Mouse (Mus musculus) cerebellum, postnatal 25 days (tissue): Measurements from ENCODE around the gene Maip1.
A peak's percentile ranks its signal among the peaks of the same experiment; 100 is the strongest.

Experiments used
- DNase-seq, 2 experiments: peaks; one replicate each; pipeline ENCODE4 v3.0.0; 2021; ENCODE audit warnings: mixed read lengths in 2 of 2

The Maip1 gene

DNA sequence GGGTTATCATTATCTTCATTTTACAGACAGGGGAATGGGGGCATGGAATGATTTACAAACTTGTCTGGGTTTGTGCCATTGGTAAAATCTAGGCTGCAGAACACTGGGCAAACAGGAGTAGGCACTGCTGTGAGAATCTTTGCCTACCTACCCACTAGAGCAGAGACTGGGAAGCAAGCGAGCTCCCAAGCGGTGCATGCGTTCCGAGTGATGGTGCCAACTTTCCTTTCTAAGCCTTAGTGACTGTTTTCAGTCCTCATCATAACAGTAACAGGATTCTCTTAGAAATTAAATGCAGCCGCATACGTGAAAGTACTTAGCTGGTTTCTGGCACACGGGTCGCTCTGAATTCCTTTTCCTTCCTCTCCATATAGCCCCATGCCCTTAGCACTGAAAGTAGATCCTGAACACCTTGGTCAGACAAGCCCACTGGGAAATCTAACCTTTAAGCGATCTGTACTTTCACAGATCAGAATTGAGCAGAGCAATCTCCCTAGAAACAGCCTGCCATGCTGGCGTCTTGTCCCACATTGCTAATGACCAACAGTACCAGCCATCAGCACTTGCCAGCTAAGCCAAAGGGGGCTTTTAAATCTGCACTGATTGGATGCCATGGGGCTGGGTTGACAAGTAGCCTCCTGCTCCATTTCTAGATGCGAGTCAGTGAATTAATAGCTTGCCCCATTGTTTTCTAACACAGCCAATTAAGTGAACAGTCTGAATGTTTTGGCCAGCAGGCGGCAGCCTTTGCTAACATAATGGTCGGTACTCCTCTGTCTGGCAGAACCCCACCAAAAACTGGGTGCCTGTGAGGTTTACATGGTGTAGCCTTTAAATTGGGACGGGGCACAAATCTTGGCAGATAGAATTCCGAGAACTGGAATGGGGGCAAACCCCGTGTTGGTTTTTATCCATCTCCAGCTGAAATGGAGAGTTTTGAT lies 22.5 kb downstream of the Maip1 start:
- DNase-seq, result peak; percentile 91 to 94

DNA sequence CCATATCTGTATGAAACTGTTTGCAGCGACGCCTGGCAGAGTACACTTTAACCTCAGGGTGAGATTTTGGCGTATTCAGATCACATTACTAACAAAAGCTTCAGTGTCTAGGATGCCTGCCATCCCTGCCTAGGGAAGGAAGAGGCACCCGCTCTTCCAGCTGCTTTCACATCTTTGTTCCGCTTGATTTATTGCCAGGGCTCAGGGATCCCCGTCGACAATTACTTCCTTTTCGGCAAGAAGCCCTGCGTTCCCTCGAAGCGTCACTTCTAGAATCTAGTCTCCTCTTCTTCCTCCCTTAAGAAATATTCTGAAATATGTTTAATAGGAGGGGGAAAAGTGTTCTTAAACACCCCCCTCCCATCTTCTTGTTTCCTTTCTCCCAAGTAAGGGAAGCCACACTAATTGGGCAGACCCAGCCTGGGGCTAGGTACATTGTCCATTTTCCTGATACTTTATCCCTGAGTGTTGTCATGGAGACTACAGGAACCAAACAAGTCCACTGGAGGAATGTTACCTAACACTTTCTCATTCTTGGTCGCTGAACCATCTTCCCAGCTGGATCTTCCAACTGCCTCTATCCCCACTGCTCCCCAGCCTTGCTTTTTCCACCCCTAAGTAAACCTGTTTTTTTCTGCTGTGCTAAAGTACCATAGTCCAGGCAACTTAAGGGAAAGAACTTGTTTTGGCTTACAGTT lies 23.8 kb downstream of the Maip1 start:
- no peak for DNase-seq

DNA sequence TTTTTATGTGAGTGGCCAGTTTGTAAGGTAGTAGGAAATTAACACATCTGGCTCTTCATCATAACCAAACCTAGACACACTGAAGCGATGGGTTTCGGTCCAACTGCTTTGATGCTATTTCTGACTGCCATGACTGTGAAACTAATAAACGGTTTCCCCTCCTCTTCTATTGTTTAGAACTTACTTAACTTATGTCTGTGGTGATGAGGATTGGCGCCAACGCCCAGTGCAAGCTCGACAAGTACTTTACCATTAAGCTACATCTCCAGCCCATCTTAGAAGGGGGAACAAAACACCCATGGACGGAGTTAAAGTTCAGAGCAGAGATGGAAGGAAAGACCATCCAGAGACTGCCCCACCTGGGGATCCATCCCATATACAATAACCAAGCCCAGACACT lies 27.0 kb downstream of the Maip1 start:
- no peak for DNase-seq

DNA sequence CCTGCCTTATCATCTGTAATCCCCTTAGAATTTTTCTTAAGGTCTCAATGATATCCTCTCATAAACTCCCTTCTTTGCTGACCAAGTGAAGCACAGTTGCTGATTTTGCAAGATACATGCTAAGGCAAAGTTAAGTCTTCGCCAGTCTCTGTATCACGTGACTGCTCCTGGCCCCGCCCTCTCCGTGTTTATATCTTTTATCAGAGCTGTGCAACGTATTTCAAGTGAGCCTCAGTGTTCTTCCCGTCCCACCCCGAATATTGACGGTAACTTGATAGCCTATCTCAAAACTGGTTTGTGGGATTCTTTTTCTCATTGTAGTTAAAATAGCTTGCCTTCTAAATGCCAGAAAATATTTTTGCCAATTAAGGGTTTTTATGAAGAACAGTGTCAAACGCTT lies 30.3 kb downstream of the Maip1 start:
- DNase-seq, result peak in 1 of 2 experiments; percentile 26

DNA sequence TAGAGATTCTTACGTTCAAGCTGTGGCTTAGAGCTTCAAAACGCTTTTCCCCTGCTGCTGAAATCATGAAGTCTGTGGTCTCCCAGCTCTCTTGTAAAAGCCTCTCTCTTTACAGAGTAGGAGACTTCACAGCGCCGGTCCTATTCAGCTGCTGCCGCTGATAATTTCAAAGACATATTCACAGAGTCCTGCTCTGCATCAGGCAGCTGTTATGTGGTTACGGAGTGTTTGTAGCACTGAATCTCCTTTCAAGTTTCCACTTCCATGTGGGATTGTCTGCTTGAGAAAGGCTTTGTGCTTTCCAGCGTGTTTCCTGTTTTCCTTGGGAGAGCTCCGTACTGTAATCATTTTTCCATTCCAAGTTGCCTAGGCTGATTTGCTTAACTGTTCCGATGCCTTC lies 30.8 kb downstream of the Maip1 start:
- no peak for DNase-seq

DNA sequence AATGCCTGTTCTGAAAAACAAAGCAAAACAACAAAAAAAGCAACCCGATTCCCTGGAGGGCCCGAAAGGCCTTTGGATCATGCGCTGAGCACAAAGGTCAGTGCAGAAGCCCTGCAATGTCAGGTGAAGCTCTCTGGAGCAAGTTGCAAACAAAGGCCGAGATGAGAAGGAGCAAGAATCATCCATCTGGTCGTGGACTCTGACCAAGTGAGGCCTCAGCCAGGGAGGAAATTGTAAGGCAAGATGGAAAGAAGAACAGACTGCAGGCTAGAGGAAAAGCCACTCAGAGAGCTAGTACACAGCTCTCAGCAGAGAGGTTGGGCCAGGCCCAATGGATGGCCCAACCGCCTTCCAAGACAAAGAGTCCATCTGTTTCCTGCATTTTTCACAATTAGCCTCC lies 32.9 kb downstream of the Maip1 start:
- DNase-seq, result no peak

DNA sequence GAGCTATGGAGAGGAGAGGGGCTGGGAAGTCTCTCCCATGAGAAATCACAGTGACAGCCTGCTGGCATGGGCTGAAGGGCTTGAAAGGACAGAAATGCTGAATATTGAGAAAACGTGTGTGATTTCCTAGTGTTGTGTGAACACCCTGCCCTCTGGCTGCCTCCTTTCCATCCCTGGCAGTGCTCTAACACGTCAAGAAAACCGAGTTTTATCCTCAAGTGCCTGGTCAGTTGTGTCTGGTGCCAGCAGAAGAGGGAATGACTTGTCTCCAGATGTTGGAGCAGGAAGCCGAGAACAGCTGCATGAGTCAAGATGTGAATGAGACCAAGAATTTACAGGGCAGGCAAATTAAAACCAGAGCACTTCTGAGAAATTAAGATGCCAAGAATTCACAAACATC lies 34.6 kb downstream of the Maip1 start:
- no peak for DNase-seq

DNA sequence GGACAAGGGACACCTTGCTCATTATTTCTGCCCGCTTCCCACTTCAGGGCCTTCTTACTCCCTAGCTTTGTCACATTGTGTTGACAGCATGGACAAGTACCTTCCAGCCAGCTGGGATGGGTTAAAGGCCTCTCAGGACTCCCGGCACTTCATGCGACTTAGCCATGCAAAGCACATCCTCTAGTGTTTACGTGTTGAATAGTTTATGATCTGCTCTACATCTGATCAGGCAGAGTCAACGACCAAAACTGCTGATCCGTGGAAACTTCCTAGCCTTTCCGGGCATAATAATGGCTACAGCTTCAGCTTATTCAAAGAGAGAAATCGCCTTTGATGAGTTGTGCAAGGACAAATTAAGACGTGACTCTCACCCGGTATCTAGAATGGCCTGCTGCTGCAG lies 39.6 kb downstream of the Maip1 start:
- DNase-seq, result no peak

DNA sequence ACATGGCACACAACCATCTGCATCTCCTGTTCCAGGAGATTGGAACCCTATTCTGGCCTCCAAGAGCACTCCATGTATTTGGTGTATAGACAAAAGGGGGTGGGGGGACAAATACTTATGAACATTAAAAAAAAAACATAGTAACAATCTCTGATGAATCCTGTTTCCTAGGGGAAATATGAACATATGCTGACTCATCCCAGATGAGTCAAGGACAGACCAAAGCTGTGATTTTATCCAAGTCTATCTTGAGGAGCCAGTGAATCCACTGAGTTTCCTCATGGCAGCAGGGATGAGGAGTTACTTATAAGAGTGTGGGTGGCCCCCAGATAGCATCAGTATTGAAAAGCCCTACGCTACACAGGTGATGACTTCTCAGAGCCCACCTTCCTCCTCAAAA lies 44.1 kb downstream of the Maip1 start:
- no peak for DNase-seq

DNA sequence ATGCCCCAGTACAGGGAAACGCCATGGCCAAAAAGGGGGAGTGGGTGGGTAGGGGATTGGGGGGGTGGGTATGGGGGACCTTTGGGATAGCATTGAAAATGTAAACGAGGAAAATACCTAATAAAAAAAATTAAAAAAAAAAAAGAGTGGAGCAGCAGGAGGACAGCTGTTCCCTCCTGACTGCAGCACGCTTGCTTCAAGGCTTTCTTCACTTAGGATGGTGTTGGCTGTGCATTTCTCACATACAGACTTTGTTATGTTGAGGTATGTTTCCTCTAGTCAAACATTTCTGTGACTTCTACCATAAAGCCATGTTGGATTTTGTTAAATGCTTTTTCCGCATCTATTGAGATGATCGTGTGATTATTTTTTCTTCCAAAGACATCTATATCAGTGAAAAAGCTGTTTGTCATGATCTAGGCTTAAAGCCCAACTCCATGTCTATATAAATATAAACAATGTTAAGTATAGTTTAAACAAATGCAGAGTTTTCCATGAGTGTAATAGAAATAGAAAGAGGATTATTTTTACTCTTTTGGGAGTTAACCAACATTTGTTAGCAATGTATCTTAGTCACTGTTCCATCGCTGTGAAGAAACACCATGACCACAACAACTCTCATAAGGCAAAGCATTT lies 54.3 kb downstream of the Maip1 start:
- DNase-seq, result no peak
